Mouse (Mus musculus): ENCODE data around the gene Loxl4. TPM values are rescaled to one million over a fixed set of nuclear protein-coding genes. Genes with fewer than 3 reads are reported as not detected.

The Loxl4 gene
- under 1 TPM; 0.20 to 0.36 TPM for total RNA-seq (2021)

DNA sequence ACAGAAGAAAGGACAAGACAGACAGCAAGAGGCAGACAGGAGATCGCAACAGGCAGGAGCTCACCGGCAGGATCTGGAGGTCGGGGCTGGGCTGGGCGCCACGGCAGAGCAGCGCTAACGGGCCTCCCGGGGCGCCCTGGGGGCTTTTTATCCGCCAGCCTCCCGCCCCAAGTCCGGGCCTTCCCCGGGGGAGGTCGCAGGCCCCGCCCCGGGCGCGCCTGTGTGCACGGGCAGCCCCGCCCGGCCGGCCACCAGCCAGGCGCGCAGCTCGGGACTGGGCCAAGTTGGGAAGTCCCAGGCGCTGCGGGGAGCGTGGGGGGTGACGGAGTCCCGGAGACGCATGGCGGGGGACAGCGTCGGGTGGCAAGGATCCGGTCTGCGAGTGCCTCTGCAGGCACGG lies at the start of gene Loxl4:
TSS of gene Loxl4 (minus strand) at position 160 of the 400 bp plus-strand sequence.
- intact Hi-C loops (cut with DNase I) = no loop called here
- DNase-seq (ENCODE audit: low spot score in 2 of 2) = peak in 1 of 2 experiments; percentile 15

DNA sequence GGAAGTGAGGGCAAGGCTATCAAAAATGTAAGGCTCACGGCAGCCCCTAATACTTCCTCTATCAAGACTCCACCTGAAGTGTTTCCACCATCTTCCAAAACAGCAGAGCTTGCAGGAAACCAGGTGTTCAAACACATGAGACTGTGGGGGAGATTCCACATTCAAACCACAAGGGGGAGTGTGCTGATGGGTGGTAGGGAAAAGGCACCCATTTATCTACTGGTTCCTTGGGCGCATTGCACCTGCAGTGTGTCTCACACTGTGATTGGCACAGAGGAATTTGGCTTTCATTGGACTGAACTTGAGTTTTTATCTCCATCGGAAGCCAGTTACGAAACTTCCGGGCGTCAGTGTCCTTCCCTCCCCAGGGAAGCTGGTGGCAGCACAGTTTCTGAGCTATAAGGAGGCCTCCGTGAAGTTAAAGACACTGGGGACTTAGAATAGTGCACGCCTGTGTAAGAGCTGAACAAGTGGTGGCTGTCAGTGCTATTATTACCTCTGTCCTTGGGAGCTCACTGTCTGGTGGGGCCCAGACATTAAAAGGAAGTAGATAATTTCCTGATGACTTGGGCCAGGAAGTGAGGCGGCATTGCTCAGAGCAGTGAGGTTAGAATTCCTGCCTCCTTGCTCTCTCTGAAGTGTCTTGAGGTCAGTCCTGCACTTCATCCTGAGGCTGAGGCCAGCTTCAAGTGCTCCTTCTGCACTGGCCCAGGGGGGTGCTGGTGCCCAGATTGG lies 49.0 kb upstream of the Loxl4 start:
- intact Hi-C loops (cut with DNase I) = loop anchor here (2.0 kb wide), 1 partner anchor 83 kb away; no protein-coding TSS in a partner anchor

DNA sequence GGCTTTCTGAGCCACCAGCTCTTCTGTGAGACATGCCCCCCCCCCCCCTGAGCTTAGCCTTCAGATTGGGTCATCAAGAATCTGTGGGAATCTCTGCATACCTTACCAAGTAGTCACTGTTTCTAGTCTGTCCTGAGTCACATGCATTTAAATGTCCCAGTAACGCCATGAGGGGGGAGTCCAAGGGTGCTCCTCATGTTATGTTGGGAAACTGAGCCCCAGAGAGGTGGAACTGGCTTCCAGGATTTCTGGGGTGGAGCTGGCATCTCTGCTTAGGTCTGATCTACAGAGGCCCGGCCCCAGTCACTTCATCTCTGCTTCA lies 47.6 kb upstream of the Loxl4 start:
- intact Hi-C loops (cut with DNase I) = loop anchor here (2.0 kb wide), 1 partner anchor 85 kb away; no protein-coding TSS in a partner anchor
- no peak for DNase-seq (ENCODE audit: low spot score in 2 of 2)

More for the DNA sequence above, 49.0 kb upstream of the Loxl4 start:
- no peak for DNase-seq (ENCODE audit: low spot score in 2 of 2)

DNA sequence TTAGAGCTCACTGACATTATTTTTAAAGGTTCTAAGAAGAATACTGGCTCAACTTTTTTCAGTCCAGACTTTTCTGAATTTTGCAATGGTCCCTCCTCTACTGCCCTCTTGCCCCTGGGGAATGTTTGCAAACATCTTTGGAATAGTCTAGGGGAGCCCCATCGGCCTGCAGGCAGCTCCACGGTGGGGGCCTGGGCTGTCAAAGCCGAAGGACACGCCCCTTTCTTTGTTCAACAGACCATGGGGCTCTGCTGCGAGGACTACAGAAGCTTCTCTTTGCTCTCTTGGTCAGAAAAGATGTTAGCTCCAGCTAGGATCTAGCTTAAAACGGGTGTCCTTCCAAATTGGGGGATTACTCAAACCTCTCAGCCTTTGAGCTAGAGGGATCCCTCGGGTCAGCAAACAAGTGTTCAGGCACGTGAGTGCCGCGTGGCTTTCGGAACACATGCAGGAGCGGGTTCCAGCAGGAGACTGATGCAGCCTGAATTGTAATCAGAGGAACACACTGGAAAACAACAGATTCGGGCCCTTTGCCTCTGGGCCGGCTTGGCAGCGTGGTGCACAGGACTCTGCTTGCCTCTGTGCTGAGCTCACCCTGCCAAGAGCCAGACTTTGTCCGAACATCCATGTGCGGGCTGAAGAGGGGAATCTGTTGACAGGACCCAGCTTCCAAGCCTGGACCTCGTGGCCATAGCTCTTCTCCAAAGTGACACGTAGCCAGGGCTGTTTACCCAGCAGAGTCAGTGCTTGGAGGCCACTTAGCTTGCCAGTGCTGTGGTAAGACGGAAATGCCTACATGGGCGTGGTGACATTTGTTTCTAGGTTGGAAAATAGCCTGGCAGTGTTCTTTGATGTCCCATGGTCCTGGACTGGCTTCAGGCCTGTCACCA lies 47.0 kb upstream of the Loxl4 start:
- intact Hi-C loops (cut with DNase I) = loop anchor here (2.0 to 10.0 kb wide), 2 partner anchors 85 to 215 kb away; no protein-coding TSS in a partner anchor
- peak; percentile 26 to 61 for DNase-seq (ENCODE audit: low spot score in 2 of 2)

DNA sequence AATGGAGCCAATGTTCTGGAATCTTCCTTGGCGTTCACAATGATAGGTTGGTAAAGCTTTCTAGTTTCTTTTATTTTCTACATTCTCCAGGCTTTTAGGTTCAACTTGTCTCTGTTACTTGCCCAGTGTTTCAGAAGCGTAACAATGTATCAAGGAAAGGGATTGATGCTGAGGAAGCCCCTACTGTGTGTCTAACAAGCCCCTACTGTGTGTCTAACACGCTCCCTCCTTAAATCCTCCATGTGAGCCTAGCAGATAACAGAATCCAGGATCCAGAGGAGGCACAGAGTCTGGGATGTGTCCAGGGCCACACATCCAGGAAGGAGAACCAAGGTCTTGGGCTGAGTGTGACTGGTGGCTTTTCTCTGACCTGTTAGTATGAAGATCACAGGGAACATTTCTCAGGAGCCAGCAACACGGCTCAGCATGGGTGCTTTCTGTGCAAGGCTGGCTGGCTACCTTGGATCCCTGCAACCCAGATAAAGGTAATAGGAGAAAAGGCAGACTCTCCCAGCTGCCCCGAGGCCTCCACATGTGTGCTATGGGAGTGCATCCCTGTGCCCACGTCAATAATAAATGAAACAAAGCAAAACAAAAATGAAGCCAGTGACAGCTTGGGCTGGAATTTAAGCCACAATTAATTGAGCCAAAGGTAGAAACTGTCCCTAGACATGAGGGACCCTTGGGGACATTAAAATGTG lies 46.0 kb upstream of the Loxl4 start:
- no peak for DNase-seq (ENCODE audit: low spot score in 2 of 2)
- intact Hi-C loops (cut with DNase I) = loop anchor here (10.0 kb wide), 1 partner anchor 214 kb away; no protein-coding TSS in a partner anchor

DNA sequence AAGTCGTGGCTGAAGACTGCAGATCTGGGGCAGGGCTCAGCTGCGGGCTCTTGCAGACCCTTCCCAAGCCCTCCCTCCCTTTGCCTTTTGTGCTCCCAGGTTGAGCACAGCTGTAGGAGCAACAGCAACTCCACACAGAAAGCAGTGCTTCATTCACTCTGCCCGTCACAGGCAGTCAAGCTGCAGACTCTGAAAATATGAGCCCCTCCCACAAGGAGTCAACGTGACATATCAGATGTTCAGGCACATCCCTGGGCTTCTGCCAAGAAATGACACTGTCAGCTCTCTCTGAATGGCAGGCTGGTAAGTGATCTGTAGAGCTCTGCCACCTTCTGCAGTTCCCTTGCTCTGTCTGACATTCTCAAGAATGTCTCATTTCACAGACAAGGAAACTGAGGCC lies 45.2 kb upstream of the Loxl4 start:
- no peak for DNase-seq (ENCODE audit: low spot score in 2 of 2)
- intact Hi-C loops (cut with DNase I) = loop anchor here (10.0 kb wide), 1 partner anchor 213 kb away; no protein-coding TSS in a partner anchor

DNA sequence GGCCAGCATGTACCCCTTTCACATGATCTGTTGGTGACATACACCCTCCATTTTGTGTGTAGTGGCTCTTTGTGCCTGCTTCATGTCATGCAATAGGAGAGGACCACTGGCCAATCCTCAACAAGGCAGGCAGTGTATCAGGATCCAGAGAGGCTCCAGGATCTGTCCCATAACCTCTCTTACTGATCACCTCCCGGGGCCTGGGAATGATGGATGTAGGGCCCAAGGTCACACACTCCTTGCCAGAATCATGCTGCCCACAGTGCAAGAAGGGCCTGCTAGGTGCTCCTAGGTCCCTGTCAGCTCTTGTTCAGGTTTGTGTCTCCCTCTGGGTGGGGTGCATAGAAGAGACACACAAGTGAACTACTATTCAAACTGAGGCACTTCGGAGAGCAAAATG lies 44.7 kb upstream of the Loxl4 start:
- DNase-seq (ENCODE audit: low spot score in 2 of 2) = no peak
- intact Hi-C loops (cut with DNase I) = loop anchor here (10.0 kb wide), 1 partner anchor 213 kb away; no protein-coding TSS in a partner anchor

DNA sequence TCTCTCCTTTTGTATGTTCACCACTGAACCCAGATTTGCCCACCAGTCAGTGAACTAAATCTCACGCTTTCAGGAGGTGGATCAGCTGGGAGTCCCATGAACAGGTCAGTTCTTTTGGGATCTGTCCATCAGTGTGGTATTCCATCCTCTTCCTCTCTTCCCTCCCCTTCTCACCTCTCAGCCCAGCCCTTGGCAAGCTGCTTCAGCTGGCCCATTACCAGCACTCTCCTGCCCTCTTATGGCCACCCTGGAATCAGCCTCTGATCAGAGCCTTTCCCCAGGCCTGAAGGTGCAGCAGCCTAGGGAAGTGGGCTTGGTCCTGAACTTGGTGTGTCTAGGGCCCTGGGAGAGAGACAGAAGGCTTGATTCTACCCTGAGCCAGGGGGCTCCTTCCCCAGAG lies 42.4 kb upstream of the Loxl4 start:
- DNase-seq (ENCODE audit: low spot score in 2 of 2) = peak; percentile 55 to 59
- intact Hi-C loops (cut with DNase I) = loop anchor here (2.0 to 10.0 kb wide), 3 partner anchors 66 to 338 kb away; no protein-coding TSS in a partner anchor

DNA sequence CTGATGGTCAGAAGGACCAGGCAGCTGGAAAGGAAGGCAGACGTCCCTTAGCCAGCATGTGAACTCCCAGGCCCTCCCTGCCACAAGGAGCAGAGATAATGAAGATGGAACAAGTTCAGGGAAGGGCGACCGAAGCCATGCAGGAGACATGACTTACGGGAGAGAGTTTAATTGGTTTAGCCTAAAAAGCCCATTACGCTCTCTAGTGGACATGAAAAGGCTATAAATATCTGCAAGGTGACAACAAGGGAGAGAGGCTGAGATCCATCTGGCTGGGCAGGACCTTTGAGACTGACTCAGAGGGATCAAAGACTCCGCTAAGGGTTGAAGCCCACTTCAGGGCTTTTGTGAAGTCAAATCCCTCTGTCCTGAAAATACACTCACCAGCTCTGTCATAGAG lies 40.5 kb upstream of the Loxl4 start:
- intact Hi-C loops (cut with DNase I) = loop anchor here (5.0 to 10.0 kb wide), 2 partner anchors 51 to 208 kb away; no protein-coding TSS in a partner anchor
- no peak for DNase-seq (ENCODE audit: low spot score in 2 of 2)

DNA sequence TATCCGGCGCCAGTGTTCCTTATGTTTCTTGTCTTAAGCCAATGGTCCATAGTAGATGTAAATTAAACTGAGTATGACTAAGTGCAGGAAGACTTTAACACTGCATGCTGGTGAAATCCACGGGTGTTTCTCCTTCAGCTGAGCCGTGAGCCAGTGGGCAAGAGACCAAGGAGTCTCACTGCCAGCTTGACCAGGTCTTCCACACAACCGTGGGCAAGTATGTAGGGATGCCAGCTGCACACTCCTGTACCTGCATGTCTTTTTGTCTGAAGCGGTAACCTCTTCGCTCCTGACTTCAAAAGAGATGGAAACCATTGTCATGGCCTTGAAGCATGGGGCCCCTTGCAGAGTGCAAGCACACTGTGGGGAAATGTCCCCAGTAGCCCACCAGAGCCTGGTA lies 39.8 kb upstream of the Loxl4 start:
- DNase-seq (ENCODE audit: low spot score in 2 of 2) = no peak
- intact Hi-C loops (cut with DNase I) = loop anchor here (5.0 to 10.0 kb wide), 2 partner anchors 50 to 208 kb away; no protein-coding TSS in a partner anchor

DNA sequence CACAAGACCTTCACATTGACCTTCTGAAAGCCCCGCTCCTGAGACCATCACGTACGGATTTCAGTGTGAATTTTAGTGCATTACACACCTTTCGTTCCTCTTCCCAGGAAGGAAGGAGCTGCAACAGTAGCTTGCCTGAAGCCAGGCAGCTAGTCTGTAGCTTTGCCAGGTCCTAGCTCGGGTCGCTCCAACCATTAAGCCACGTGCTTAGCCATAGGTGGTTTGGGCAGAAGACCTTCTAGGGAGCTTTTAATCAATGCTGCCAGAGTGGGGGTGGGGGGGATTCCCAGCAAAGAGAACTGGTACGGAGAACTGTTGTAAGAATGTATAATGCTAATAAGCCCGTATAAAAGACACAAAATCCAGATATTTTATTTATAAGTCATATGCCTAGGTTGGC lies 27.6 kb upstream of the Loxl4 start:
- DNase-seq (ENCODE audit: low spot score in 2 of 2) = no peak
- intact Hi-C loops (cut with DNase I) = no loop called here

DNA sequence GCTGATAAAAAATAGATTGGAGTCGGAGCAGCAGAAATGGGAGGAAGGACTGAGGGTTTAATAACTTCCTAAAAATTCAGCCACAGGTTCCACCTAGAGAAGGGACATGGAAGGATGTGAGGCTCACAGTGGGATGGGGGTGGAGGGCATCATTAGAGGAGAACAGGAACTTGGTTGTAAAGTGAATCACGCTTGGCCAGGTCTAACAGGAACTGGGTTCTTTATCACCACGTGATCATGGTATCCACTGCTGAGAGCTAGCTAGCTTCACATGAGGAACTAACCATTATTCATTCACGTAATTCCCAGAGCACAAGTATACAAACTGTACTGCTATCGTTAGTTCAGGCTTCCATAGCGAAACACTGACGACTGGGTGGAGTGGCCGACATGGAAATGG lies 26.9 kb upstream of the Loxl4 start:
- DNase-seq (ENCODE audit: low spot score in 2 of 2) = no peak

DNA sequence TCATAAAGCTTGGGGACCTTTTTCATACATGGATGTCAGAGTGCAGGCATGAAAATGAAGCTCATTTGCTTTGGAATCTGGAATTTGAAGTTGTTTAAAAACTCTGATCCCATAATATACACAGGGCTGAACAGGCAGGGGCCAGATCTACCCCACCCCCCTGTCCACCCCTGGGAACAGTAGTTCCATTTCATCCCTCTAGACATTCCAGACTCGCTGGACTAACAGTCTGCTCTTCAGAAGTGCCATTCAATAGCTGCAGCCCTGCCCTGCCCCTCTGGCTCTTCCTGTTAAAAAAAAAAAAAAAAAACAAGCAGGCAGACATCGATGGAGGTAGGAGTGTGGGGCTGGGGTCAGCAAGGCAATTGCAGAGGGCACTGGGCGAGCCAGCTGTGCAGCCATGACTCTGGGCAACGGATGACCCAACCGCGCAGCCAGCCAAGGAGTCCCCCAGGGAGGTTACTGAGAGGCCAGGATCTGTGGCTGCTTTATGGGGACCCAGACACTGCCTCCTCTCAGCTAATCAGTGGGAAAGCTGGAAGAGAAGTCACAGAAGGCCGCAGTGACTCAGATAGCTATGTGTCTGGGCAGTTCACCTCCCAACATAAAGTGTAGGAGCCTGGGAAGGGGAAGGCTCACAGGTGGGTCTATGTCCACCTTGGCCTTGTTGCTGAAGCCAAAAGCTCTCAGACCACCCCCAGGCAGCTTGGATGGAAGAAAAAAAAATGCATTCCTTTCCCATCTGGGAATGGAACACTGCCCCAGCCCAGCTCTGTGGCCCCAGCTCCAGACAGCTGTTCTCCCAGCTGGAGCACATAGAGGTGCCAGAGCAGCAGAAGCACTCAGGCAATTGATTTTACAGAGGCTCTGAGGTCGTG lies 26.2 kb upstream of the Loxl4 start:
- intact Hi-C loops (cut with DNase I) = no loop called here
- no peak for DNase-seq (ENCODE audit: low spot score in 2 of 2)

More for the DNA sequence above, 26.9 kb upstream of the Loxl4 start:
- intact Hi-C loops (cut with DNase I) = no loop called here

DNA sequence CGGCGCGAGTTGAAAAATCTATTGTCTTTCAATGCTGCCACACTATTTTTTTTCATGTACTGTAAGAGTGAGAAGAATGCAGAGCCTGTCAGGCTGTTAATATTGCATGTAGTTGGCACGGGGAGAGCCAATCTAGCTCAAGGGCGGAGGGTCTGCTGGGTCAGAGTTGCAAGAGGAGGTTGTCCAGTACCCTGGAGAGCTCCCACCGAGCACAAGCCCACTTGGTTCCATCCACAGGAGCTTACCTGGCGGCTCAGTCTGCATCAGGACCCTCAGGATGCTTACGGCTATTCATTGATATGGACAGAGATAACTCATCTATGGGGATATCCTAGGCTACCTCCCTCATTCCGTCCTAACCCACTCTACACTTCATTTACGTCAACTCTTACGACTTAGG lies 24.0 kb upstream of the Loxl4 start:
- DNase-seq (ENCODE audit: low spot score in 2 of 2) = no peak
- intact Hi-C loops (cut with DNase I) = no loop called here

DNA sequence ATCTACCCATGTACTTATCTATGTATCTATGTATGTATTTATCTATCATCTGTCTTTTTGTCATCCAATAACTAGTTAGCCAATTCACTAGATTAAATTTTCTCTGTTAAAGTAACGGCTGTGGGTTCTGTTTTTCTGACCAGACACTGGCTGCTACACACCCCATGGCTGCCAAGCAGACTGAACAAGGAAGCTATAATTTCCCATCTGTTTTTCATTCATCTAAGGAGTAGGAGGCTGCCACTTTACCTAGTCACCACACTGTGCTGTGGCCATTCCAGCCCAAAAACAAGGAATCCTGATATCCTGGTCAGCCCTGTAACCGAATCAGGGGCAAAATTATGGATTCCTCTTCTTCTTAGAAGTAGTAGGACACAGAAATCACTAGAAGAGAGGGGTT lies 21.0 kb upstream of the Loxl4 start:
- no peak for DNase-seq (ENCODE audit: low spot score in 2 of 2)
- intact Hi-C loops (cut with DNase I) = no loop called here

DNA sequence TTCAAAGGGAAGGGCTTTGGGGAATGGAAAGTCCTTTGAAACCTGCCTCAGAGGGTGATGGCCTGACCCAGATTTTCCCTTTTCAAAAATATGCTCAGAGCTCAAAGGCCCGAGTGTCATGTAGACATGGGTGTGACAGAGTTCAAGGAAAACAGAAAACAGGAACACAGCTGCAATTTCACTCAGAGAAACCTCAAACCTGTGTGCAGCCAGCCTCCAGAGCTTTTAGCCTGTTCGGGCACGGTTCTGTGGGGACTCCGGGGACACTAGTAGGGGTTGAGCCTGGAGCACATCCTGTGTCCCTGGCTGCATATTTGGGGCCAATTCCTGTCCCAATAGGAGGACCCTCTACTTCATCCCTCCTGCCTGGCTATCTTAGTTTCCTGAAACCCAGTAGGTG lies 19.7 kb upstream of the Loxl4 start:
- intact Hi-C loops (cut with DNase I) = no loop called here
- DNase-seq (ENCODE audit: low spot score in 2 of 2) = no peak

DNA sequence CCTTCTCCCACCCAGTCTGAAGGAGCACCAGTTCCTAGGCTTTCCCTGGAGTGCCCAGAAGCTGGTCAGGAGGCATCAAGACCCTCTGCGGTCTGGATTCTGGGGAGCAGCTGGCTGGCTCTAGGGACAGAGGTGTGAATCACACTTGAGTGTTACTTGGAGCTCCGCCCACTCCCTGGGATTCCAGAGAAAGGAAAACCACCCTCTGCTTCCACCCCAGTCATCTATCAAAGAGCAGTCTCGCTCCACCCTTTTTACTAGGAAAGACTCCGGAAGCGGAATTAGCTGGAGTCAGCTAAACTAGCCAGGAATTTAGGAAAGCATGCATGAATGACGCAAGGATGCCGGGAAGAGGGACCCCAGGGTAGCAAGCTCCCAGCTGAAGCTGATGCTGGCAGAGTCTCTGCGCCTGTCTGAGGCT lies 18.9 kb upstream of the Loxl4 start:
- DNase-seq (ENCODE audit: low spot score in 2 of 2) = no peak
- intact Hi-C loops (cut with DNase I) = no loop called here

DNA sequence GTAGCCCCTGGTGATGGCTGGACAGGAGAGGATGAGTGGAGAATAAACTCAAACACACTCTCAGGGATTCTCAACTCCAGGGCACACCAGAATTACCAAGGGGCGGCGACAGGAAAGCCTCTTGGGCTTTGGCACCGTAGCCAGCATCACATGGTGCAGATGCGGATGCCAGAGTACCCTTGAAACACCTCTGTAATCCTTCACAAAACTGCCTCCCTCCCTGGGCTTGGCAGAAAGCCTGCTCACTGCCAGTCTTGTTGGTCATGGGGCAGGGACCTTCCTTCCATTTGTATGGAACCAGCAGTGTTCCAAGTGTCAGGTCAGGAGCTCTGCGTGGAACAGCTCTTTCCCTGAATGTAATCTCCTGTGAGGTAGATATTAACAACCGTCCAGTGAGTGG lies 15.5 kb upstream of the Loxl4 start:
- DNase-seq (ENCODE audit: low spot score in 2 of 2) = no peak
- intact Hi-C loops (cut with DNase I) = no loop called here
